11 mouse cellular contexts compared by ENCODE assay signal in the genomic region with DNA sequence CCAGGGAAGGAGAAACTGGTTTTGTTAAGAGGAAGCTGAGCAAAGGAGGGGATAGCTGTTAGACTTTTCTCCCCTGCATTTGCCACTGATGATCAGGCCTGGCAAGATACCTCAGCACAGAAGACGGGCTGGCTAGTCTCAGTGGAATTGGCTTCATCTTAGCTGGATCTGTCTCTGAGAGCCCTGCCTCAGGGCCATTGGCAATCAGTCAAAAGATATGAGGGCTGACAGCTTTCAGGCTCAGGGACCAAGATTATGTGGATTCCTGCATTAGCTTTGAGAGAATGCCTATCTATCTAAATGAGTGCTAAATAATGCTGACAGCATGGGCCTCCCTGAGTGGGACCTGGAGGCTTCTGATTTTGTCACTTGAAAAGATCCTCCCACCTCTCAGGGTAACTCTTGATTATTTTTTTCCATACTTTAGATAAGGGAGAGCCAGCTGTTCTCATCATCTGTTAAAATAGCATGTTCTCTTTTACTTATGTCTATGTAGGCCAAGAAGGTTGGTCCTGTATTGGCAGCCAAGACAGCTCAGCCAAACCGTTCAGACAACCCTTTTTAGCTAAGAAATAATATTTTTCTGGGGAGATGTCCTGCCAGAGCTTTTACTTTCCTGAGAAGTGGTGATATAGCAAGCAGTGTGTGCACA. TPM values are rescaled to one million over a fixed set of nuclear protein-coding genes. Genes with fewer than 3 reads are reported as not detected.
A peak's percentile ranks its signal among the peaks of the same experiment; 100 is the strongest.
DNase-seq lines count a peak whose midpoint lies in the region; ATAC-seq lines count a peak whose summit lies in the region.
"Had no signal": no experiment of that assay in that cellular context is flagged by ENCODE, and none has a peak within 500 bp of the region (broad histone marks: within the 10 kb centered on the region; RNA-seq: fewer than 3 reads in every experiment).

No protein-coding gene starts in this region.

- H3K36me3 ChIP-seq in heart, embryonic 15.5 days: no peaks in the 10 kb centered on the region
- no peaks in the 10 kb centered on the region for H3K36me3 ChIP-seq in heart, embryonic 12.5 days
- no peaks in the 10 kb centered on the region for H3K36me3 ChIP-seq in midbrain, embryonic 11.5 days (ENCODE audit: control insufficient read depth, insufficient read depth, low read length)
- H3K36me3 ChIP-seq in midbrain, embryonic 10.5 days: no peaks in the 10 kb centered on the region
- H3K36me3 ChIP-seq in hindbrain, embryonic 15.5 days: no peaks in the 10 kb centered on the region
- H3K36me3 ChIP-seq: liver, embryonic 12.5 days had no signal

- no peak overlapping the region for H3K4me3 ChIP-seq in heart, embryonic 15.5 days
- H3K4me3 ChIP-seq in heart, embryonic 12.5 days: no peak overlapping the region
- no peak overlapping the region for H3K4me3 ChIP-seq in midbrain, embryonic 11.5 days (ENCODE audit: low read depth, low read length)
- no peak overlapping the region for H3K4me3 ChIP-seq in midbrain, embryonic 10.5 days
- no peak overlapping the region for H3K4me3 ChIP-seq in hindbrain, embryonic 15.5 days
- H3K4me3 ChIP-seq: liver, embryonic 12.5 days had no signal

- H3K27ac ChIP-seq in heart, embryonic 15.5 days: no peak overlapping the region
- H3K27ac ChIP-seq in heart, embryonic 12.5 days (ENCODE audit: poor library complexity, severe bottlenecking): no peak overlapping the region
- H3K27ac ChIP-seq in midbrain, embryonic 11.5 days (ENCODE audit: low read depth, low read length): no peak overlapping the region
- no peak overlapping the region for H3K27ac ChIP-seq in midbrain, embryonic 10.5 days (replicated peaks)
- no peak overlapping the region for H3K27ac ChIP-seq in hindbrain, embryonic 15.5 days (replicated peaks)
- H3K27ac ChIP-seq: liver, embryonic 12.5 days had no signal

- no peak overlapping the region for H3K4me2 ChIP-seq in heart, embryonic 15.5 days
- H3K4me2 ChIP-seq in heart, embryonic 12.5 days: no peak overlapping the region
- H3K4me2 ChIP-seq in midbrain, embryonic 11.5 days: no peak overlapping the region
- H3K4me2 ChIP-seq in hindbrain, embryonic 15.5 days: no peak overlapping the region
- H3K4me2 ChIP-seq: liver, embryonic 12.5 days had no signal

- WGBS in heart, embryonic 15.5 days: 17% methylated on average over 2 of the region's 2 CpGs
- WGBS in heart, embryonic 12.5 days: 16% methylated on average over 2 of the region's 2 CpGs
- WGBS in midbrain, embryonic 11.5 days: 75% methylated on average over 2 of the region's 2 CpGs
- WGBS in midbrain, embryonic 10.5 days: 79% methylated on average over 2 of the region's 2 CpGs
- 53% methylated on average over 2 of the region's 2 CpGs for WGBS in hindbrain, embryonic 15.5 days

- no peaks in the 10 kb centered on the region for H3K9me3 ChIP-seq in heart, embryonic 15.5 days (replicated peaks)
- H3K9me3 ChIP-seq in heart, embryonic 12.5 days (replicated peaks): no peaks in the 10 kb centered on the region
- no peaks in the 10 kb centered on the region for H3K9me3 ChIP-seq in midbrain, embryonic 11.5 days (ENCODE audit: control insufficient read depth, low read length)
- no peaks in the 10 kb centered on the region for H3K9me3 ChIP-seq in midbrain, embryonic 10.5 days (replicated peaks)
- H3K9me3 ChIP-seq in hindbrain, embryonic 15.5 days: no peaks in the 10 kb centered on the region
- H3K9me3 ChIP-seq: liver, embryonic 12.5 days had no signal

- H3K4me1 ChIP-seq in heart, embryonic 15.5 days (replicated peaks): peaks cover 12% of the 10 kb centered on the region
- peaks cover 13% of the 10 kb centered on the region for H3K4me1 ChIP-seq in heart, embryonic 12.5 days (replicated peaks)
- no peaks in the 10 kb centered on the region for H3K4me1 ChIP-seq in midbrain, embryonic 11.5 days (ENCODE audit: control insufficient read depth, insufficient read depth, low read length)
- no peaks in the 10 kb centered on the region for H3K4me1 ChIP-seq in midbrain, embryonic 10.5 days
- peaks cover 3% of the 10 kb centered on the region; the same call in 1 of the 2 replicates for H3K4me1 ChIP-seq in hindbrain, embryonic 15.5 days (replicated peaks)
- H3K4me1 ChIP-seq: liver, embryonic 12.5 days had no signal

- peak; percentile 70 for DNase-seq in midbrain, embryonic 11.5 days (ENCODE audit: low spot score, missing footprints)
- no peak for DNase-seq in midbrain, embryonic 10.5 days (ENCODE audit: low spot score)
- peak; percentile 16 for DNase-seq in retina, postnatal 7 days (ENCODE audit: low read depth, low spot score)
- no peak for DNase-seq in urinary bladder, adult 18-20 months (ENCODE audit: low spot score in 2 of 2)
- DNase-seq: cerebellum, adult 9-11 months; kidney, adult 8-10 months; right cerebral cortex, adult 18-20 months had no signal

- no peak overlapping the region for H3K9ac ChIP-seq in heart, embryonic 15.5 days
- H3K9ac ChIP-seq in heart, embryonic 12.5 days: no peak overlapping the region
- no peak overlapping the region for H3K9ac ChIP-seq in midbrain, embryonic 11.5 days (ENCODE audit: low read length)
- no peak overlapping the region for H3K9ac ChIP-seq in hindbrain, embryonic 15.5 days
- H3K9ac ChIP-seq: liver, embryonic 12.5 days had no signal

- ATAC-seq in heart, embryonic 15.5 days (replicated peaks; ENCODE audit: insufficient number of reproducible peaks, insufficient read depth, low FRiP score, low read depth): peak; percentile 55
- ATAC-seq in heart, embryonic 12.5 days (ENCODE audit: insufficient number of reproducible peaks, low FRiP score): no peak
- no peak for ATAC-seq in midbrain, embryonic 11.5 days (ENCODE audit: low FRiP score)
- peak; percentile 19; the same call in 1 of the 2 replicates for ATAC-seq in hindbrain, embryonic 15.5 days (ENCODE audit: low FRiP score, low read depth)
- ATAC-seq: liver, embryonic 12.5 days had no signal

- H3K27me3 ChIP-seq in heart, embryonic 15.5 days: no peaks in the 10 kb centered on the region
- no peaks in the 10 kb centered on the region for H3K27me3 ChIP-seq in heart, embryonic 12.5 days (replicated peaks)
- H3K27me3 ChIP-seq in midbrain, embryonic 11.5 days (ENCODE audit: control insufficient read depth, insufficient read depth, low read length): no peaks in the 10 kb centered on the region
- H3K27me3 ChIP-seq in midbrain, embryonic 10.5 days (ENCODE audit: low read depth, poor library complexity, severe bottlenecking): no peaks in the 10 kb centered on the region
- no peaks in the 10 kb centered on the region for H3K27me3 ChIP-seq in hindbrain, embryonic 15.5 days
- H3K27me3 ChIP-seq: liver, embryonic 12.5 days had no signal

RNA-seq across cellular contexts. Expression of a gene that starts 53.2 kb away (rescaled TPM):
- 16.3 and 34.7 TPM in 2 replicates for polyA plus RNA-seq in heart, embryonic 15.5 days (2015; fragmentation: Nextera tagmentation; extraction: Ambion mirVana)
- polyA plus RNA-seq in heart, embryonic 12.5 days (2016; fragmentation: Nextera tagmentation; extraction: Ambion mirVana): 23.4 and 25.6 TPM in 2 replicates
- 4.0 and 4.4 TPM in 2 replicates for polyA plus RNA-seq in midbrain, embryonic 11.5 days (2014; fragmentation: Nextera tagmentation; extraction: Ambion mirVana)
- polyA plus RNA-seq in midbrain, embryonic 10.5 days (2016; fragmentation: Nextera tagmentation; extraction: Ambion mirVana): 3.2 and 5.2 TPM in 2 replicates
- polyA plus RNA-seq in hindbrain, embryonic 15.5 days (2015; fragmentation: Nextera tagmentation; extraction: Ambion mirVana): 63.3 and 69.6 TPM in 2 replicates

Comparison
In these comparisons a context has a peak if more than half of its experiments do, and no peak if none do; other contexts are left out.
1. ATAC-seq: peak in heart, embryonic 15.5 days (single experiment) and hindbrain, embryonic 15.5 days (single experiment); none in heart, embryonic 12.5 days (single experiment) and midbrain, embryonic 11.5 days (single experiment).
2. DNase-seq: peak in midbrain, embryonic 11.5 days (single experiment) and retina, postnatal 7 days (single experiment); none in midbrain, embryonic 10.5 days (single experiment) and urinary bladder, adult 18-20 months (0 of 2).